Mouse (Mus musculus) ES-Bruce4 (cell line): Measurements from ENCODE around the gene Morn4. TPM values are rescaled to one million over a fixed set of nuclear protein-coding genes. Genes with fewer than 3 reads are reported as not detected.

Experiments used
- H3K27ac ChIP-seq: 2 replicates; pipeline ENCODE4 v1.5.1; 2012; ENCODE audit warnings: low read length, inconsistent platforms; ENCODE audit not compliant: insufficient read depth
- H3K27me3 ChIP-seq: 2 replicates; pipeline ENCODE4 v1.6.1; 2012; ENCODE audit warnings: mild to moderate bottlenecking, low read length, inconsistent platforms; ENCODE audit not compliant: control insufficient read depth, poor library complexity, insufficient read depth, severe bottlenecking
- H3K36me3 ChIP-seq: 2 replicates; pipeline ENCODE4 v1.6.1; 2012; ENCODE audit warnings: inconsistent platforms, mild to moderate bottlenecking, low read length, moderate library complexity; ENCODE audit not compliant: control insufficient read depth, poor library complexity, insufficient read depth, severe bottlenecking
- H3K4me1 ChIP-seq: one replicate; pipeline ENCODE4 v1.8.1; 2011; ENCODE audit warnings: low read length; ENCODE audit not compliant: control insufficient read depth, insufficient read depth
- H3K4me3 ChIP-seq: 2 replicates; pipeline ENCODE4 v1.5.1; 2011; ENCODE audit warnings: low read depth, mild to moderate bottlenecking, low read length
- H3K9ac ChIP-seq: 2 replicates; pipeline ENCODE4 v1.6.1; 2012; ENCODE audit warnings: low read depth, mild to moderate bottlenecking, inconsistent platforms; ENCODE audit not compliant: poor library complexity, severe bottlenecking
- H3K9me3 ChIP-seq: replicated peaks from 2 replicates; pipeline ENCODE4 v1.6.1; 2012; ENCODE audit warnings: mild to moderate bottlenecking, low read length, inconsistent platforms; ENCODE audit not compliant: control insufficient read depth, poor library complexity, insufficient read depth, severe bottlenecking
- CTCF ChIP-seq: IDR thresholded peaks from one replicate; pipeline ENCODE4 v1.8.1; 2011; ENCODE audit warnings: low read depth, low read length
- EP300 ChIP-seq: IDR thresholded peaks from 2 replicates; pipeline ENCODE4 v1.6.1; 2011; ENCODE audit warnings: low read depth, low read length; ENCODE audit not compliant: insufficient read depth
- POLR2A ChIP-seq: IDR thresholded peaks from one replicate; pipeline ENCODE4 v1.8.1; 2011; ENCODE audit warnings: low read length; ENCODE audit not compliant: insufficient read depth
- polyA plus RNA-seq: library from polyadenylated mRNA; stranded (reverse); fragments of >200 nt; gene quantifications from 2 replicates; pipeline ENCODE4 v1.2.4, GENCODE M21; 2011; ENCODE audit warnings: low read depth; ENCODE audit not compliant: missing spikeins, insufficient read depth, insufficient read length

Morn4 gene
- polyA plus RNA-seq, 1 experiment, result 18.8 TPM

DNA sequence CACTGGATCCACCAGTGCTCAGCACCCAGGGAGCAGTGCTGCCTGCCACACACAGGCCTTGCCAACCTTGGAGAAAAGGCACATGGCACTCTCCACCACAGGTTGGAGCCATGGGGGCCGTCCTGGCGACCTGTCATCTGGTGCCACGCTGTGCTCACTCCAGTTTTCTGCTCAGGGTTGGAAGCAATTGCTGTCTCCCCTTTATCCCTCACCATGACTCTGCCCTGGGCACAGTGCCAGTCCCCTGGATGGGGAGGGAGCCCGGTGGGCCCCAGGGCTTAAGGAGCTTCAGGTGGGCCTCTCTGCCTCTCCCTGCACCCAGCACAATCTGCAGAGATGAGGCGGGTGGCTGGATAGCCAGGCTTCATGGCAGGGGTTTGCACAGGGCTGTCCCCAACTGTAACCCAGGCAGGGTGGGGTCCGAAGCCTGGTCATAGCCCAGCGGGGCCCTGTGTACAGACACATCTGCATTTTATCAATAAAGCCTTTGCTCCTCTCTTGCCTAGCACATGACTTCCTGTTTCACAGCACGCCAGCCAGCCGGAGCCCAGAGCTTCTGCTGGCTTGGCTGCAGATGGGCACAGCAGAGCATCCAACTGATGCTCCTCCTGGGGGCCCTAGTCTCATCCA lies 51.9 kb downstream of the Morn4 start:
- Histone ChIP-seq H3K27me3 (no peaks in the 10 kb centered on the region), H3K9ac (no peak overlapping the region), H3K9me3 (no peaks in the 10 kb centered on the region), H3K4me1 (no peaks in the 10 kb centered on the region), H3K36me3 (no peaks in the 10 kb centered on the region), H3K4me3 (no peak overlapping the region), H3K27ac (no peak overlapping the region)
- TF ChIP-seq POLR2A (no peak), CTCF (no peak), EP300 (no peak)

DNA sequence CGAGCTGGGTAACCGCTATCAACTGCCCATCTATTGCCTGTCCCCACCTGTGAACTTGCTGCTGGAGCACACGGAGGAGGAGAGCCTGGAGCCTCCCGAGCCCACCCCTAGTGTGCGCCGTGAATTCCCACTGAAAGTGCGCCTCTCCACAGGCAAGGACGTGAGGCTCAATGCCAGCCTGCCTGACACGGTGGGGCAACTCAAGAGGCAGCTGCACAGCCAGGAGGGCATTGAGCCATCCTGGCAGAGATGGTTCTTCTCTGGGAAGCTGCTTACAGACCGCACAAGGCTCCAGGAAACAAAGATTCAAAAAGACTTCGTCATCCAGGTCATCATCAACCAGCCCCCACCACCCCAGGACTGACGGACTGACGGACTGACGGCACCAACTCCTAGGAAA lies 52.5 kb downstream of the Morn4 start:
- TF ChIP-seq POLR2A, result no peak
- Histone ChIP-seq H3K4me1 (no peaks in the 10 kb centered on the region), H3K36me3 (no peaks in the 10 kb centered on the region), H3K9me3 (no peaks in the 10 kb centered on the region), H3K27ac (no peak overlapping the region), H3K27me3 (no peaks in the 10 kb centered on the region), H3K9ac (no peak overlapping the region), H3K4me3 (no peak overlapping the region)

- no peak for TF ChIP-seq EP300
- no peak for TF ChIP-seq POLR2A
- TF ChIP-seq CTCF, result no peak
- Histone ChIP-seq H3K36me3 (no peaks in the 10 kb centered on the region), H3K9ac (no peak overlapping the region), H3K27ac (no peak overlapping the region), H3K9me3 (no peaks in the 10 kb centered on the region), H3K27me3 (no peaks in the 10 kb centered on the region), H3K4me1 (no peaks in the 10 kb centered on the region), H3K4me3 (no peak overlapping the region)
Measured at GRCm38 (mm10) chr19:42031112-42031511, 55.0 kb downstream of the Morn4 start.

DNA sequence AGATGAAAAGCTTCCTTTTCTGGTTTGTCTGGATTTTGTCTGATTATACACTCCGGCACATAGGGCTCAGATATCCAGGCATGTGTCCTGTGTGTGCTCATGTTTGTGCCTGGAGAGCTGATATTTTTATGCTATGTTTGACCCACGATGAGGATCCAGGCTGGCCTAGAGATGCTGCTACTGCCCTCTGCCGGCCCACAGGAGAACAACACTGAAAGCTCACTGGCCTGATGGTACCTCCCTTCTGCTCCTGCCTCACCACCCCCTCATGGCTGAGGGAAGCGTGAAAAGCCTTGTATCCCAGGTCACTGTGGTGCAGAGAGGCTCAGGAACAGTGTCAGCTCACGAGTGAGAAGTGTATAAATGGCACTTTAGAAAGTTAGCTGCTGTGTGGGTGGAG lies 60.0 kb downstream of the Morn4 start:
- Histone ChIP-seq H3K27me3 (no peaks in the 10 kb centered on the region), H3K9ac (no peak overlapping the region), H3K27ac (no peak overlapping the region), H3K4me1 (peaks cover 10% of the 10 kb centered on the region), H3K4me3 (no peak overlapping the region), H3K9me3 (no peaks in the 10 kb centered on the region), H3K36me3 (no peaks in the 10 kb centered on the region)
- TF ChIP-seq CTCF (peak; percentile 97), POLR2A (no peak)

Other genes starting within 250 kb of the Morn4 start
- gene Frat2, start 238.2 kb downstream of the Morn4 start, polyA plus RNA-seq, result 7.6 and 10.0 TPM in 2 replicates
- 23.1 and 24.5 TPM in 2 replicates for gene Rrp12, start 190.2 kb downstream of the Morn4 start, polyA plus RNA-seq
- 668 and 681 TPM in 2 replicates for gene Pgam1, start 174.4 kb downstream of the Morn4 start, polyA plus RNA-seq
- 52.4 and 55.8 TPM in 2 replicates for gene Exosc1, start 152.9 kb downstream of the Morn4 start, polyA plus RNA-seq
- gene Zdhhc16, start 152.9 kb downstream of the Morn4 start, polyA plus RNA-seq, result 49.7 and 64.4 TPM in 2 replicates
- 77.9 and 83.9 TPM in 2 replicates for gene Mms19, start 105.2 kb downstream of the Morn4 start, polyA plus RNA-seq
- 11.1 and 13.1 TPM in 2 replicates for gene Ubtd1, start 104.6 kb downstream of the Morn4 start, polyA plus RNA-seq
- gene Ankrd2, start 50.4 kb downstream of the Morn4 start, polyA plus RNA-seq, result not detected in 2 replicates
- gene Hoga1, start 40.7 kb downstream of the Morn4 start, polyA plus RNA-seq, result 0.91 and 1.2 TPM in 2 replicates
- gene 4933411K16Rik, start 34.1 kb downstream of the Morn4 start, polyA plus RNA-seq, result not detected in 2 replicates
- 27.2 and 30.4 TPM in 2 replicates for gene Pi4k2a, start 4.1 kb upstream of the Morn4 start, polyA plus RNA-seq
- 44.7 and 49.2 TPM in 2 replicates for gene Avpi1, start 42.7 kb upstream of the Morn4 start, polyA plus RNA-seq
- 15.0 and 17.7 TPM in 2 replicates for gene Marveld1, start 61.0 kb upstream of the Morn4 start, polyA plus RNA-seq
- gene Zfyve27, start 77.6 kb upstream of the Morn4 start, polyA plus RNA-seq, result 24.4 and 25.0 TPM in 2 replicates
- gene Sfrp5, start 115.9 kb upstream of the Morn4 start, polyA plus RNA-seq, result 0.42 and 0.47 TPM in 2 replicates
- not detected in 2 replicates for gene Golga7b, start 161.2 kb upstream of the Morn4 start, polyA plus RNA-seq